Mouse (Mus musculus) adrenal gland, postnatal 14 days (tissue): ENCODE results near the gene Gucy2e. TPM values are rescaled to one million over a fixed set of nuclear protein-coding genes. Genes with fewer than 3 reads are reported as not detected.

Experiments
- DNase-seq: peaks from one replicate; pipeline ENCODE4 v3.0.0; 2021; ENCODE audit warnings: mixed read lengths
- long read RNA-seq, 2 experiments: library from polyadenylated mRNA; stranded (forward); transcript quantifications; one replicate each; pipeline ENCODE4 v2.0.0; 2021
- total RNA-seq: library from RNA; stranded (reverse); gene quantifications from 2 replicates; pipeline ENCODE4 v1.2.3, GENCODE M21; 2021

Gucy2e gene
- not detected in 2 replicates for total RNA-seq
- long read RNA-seq, experiment 1, result 0 reads
- long read RNA-seq, experiment 2, result 0 reads

DNA sequence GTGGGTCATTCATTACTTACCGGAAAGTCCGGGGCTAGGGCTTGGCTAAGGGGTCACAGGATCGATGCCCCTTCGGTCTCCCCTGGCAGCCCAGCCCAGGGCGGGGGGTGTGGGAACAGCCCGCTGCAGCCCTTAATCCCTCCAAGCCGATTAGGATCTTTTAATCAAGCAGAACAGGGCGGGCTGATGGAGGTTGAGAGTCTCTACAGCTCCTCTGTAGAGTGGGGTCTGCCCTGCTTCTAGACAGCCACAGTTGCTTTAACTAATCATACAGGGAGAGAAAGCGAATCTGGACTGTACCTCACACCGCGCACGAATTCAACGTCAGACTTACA, at the start of gene Gucy2e:
Gucy2e (minus strand) TSS at position 111 of the 335 bp plus-strand sequence.
- no peak for DNase-seq

DNA sequence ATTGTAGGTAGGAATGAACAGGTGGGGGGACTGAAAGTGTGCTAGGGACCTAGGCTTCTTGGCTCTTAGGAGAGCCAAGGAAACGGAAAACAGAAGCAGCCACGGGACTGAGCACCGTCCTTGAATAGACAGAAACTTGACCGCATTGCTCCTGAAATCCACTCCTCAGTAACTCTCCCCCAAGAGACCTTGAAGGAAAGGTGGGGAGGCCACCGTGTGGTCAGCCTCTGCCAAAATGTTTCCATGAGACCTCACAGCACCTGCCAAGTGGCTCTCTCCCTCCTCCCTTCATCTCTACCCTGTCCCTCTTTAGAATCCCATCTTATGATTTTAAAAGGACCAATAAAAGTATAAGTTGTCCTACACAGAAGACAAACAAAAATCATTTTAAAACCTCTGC, 40.4 kb upstream of the Gucy2e start:
- DNase-seq, result no peak

DNA sequence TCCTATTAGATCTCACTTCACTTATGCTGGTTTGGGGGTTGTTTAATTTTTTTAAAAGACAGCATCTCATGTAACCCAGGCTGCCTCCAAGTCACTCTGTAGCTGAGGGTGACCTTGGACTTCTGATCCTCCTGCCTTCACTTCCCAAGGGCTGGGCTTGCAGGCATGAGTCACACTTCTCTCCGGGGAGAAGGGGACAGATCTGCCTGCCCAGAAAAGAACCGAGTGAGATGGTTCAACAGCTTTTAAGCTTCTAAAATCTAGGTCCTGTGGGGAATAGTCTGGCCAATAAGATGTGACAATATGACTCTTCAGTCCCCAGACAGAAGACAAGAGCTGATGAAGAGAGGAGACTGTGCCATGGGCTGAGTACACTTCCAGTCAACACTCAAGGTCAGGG, 39.2 kb upstream of the Gucy2e start:
- peak; percentile 69 for DNase-seq

DNA sequence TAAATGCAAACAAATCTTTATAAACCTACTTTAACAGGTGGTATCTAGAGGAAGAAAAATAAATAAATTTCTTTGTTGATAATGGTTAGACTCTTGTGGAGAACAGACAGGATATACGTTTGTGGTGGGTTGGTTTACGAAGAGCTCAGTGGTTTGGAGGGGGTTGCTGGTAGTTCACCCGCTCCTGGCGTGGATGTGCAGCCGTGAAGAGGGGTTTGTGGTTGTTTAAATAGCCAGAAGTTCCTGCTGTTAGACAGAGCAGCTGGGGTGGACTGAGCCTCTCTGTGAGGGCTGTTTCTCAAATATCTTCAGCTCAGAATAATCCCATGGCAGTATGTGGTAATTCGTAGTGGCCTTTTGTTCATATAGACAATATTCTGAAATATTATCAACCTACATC, 38.8 kb upstream of the Gucy2e start:
- DNase-seq, result no peak

DNA sequence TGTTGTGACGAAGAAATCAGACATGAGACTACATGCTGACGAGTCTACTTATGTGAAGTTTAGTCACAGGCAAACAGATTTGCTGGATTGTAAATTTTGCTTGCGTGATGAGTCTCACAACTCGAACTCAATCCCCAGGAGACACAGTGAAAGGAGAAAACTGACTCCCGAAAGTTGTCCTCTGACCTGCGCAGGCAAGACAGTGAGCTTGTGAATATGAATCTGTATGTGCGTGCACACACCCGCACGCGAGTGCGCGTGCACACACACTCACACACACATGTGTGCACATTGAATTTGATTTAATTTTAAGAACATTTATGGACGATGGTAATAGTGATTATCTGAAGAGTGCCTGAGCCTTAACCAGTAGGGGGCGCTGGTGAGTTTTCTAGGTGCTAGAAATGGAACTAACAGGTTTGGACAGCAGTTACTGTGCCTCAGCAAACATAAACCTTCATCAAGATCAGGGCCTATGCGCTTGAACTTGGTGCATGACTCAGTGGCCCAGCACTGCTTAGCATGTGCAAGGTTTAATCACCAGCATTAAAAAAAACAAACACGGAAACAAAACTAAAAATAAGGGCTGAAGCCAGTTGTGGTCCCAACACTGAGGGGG, 35.4 kb upstream of the Gucy2e start:
- peak; percentile 92 for DNase-seq

DNA sequence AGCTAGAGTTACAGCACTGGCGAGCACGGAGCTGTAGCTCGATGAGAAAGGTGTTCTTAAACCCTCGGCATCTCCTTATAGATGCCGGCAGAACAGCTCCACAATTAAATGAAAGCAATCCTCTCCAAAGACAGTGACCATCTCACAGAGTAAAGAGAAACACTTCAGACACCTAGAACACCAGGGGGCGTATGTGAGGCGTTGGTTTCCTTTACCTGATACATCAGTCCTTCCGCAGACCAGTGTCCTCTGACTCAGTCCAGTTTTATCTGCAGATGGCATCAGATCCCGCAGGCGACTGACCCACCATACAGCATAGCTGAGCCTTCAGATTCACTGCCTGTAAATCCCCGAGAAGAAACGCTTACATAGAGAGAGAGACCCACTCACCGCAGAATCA, 32.7 kb upstream of the Gucy2e start:
- DNase-seq, result peak; percentile 87

DNA sequence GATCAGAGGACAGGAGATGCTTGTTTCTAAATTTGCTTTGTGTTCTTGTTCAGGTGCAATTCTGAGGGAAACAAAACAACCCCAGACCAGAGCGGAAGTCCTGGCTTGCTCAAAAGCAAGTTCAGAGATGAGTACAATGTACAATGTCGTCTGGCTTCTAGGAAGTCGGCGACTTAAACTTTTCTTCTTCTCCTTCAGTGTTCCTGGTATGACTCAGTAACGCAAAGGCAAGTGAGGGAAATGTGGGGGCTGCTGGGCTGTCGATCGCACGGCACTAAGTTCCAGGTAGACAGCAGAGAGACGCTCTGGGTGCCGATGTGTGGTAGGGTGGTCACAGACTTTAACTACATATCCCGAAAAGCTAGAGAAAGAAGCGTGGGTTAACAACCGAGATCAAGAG, 31.3 kb upstream of the Gucy2e start:
- no peak for DNase-seq

DNA sequence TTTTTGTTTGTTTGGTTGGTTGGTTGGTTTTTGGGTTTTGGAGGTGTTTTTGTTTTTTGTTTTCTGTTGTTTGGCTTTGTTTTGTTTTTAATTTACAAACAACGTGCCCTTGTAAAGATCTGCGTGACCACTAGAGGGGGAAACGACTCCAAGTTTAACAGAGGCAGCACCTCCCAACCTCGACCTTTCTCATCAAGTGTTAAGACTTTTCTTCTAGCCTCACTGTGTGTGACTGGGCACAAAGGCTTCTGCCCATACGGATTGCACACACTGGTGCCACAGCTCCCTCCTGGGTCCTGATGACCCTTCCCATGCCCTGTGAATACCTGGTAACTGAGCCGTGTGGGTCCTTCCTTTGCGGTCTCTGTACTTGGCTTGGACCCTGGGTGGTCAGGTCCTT, 30.5 kb upstream of the Gucy2e start:
- DNase-seq, result peak; percentile 32

DNA sequence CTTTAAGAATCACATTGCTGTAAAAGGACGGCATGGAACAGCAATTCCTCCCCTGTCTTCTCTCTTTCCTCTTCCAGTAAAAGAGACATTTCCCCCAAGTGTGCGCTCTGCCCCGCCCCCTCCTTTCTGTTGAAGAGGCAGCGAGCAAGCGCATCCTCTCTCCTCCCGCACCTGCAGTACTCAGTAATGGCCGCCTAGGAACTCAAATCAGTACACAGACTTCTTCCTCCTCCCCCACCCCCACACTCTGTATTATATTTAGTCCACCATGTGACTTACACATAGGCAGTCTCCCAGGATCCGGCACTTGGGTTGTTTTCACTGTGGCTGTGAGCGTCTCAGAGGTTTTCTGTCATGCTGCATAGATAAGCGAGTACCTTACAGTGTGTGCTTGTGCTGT, 29.4 kb upstream of the Gucy2e start:
- DNase-seq, result peak; percentile 36

DNA sequence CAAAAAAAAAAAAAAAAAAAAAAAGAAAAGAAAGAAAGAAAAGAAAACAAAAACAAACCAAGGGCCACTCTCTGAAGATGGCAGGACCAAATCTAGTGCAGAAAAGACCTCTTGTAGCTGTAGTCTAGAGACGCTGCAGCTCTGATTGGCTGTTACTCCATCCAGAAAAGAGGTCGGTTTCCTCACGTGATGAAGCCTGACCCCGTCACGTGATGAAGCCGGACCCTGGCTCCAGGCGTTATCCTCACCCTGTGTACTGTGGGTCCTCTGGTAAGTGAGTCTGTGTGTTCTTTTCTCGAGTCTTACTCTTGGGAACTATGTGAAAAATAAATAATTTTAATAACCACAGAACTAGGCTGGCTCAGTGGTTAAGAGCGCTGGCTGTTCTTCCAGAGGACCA, 28.6 kb upstream of the Gucy2e start:
- DNase-seq, result no peak

DNA sequence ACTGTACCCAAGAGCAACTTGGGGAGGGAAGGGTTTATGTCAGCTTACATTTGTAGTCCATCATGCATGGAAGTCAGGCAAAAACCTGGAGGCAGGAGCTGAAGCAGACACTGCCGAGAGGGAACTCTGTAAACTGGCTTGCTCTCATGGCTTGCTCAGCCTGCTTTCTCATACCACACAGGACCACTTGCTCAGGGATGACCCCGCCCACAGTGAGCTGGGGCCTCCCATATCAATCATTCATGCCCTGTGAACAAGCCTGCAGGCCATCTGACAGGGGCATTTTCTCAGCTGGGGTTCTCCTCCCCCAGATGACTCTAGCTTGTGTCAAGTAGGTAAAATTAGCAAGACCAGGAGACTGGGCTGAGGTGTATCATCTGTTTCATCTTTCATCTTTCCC, 27.4 kb upstream of the Gucy2e start:
- DNase-seq, result no peak

DNA sequence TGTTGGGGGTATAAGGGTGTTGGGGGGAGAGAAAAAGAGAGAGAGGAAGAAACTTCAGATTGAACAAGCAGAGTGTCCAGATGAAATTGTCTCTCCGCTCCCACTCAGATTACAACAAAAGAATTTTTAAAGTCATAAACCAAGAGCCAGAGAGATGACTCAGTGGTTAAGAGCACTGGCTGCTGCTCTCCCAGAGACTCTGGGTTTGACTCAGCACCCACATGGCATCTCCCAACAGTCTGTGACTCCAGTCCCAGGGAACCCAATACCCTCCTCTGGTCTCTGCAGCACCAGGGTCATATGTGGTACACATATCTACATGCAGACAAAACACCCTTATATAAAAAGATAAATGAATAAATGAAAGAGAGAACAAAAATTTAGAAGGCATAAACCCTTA, 23.3 kb upstream of the Gucy2e start:
- no peak for DNase-seq

DNA sequence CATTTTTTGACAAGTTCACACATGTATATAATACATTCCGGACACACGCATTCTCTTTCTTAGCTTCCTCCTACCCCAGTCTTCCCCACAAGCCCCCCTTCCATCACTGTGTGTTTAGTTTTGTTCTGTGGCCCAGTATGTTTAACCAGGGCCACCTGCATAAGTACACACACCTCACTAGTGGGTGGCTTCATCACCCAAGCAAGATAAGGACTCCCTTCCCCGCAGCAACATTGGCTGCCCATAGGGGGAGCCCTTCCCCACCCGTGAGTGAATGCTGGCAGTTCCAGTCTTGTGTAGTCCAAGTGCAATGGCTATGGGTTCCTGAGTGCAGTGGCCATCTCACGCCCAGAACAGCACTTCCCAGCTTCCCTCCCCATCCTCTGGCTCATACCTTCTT, 21.5 kb upstream of the Gucy2e start:
- DNase-seq, result peak; percentile 64

DNA sequence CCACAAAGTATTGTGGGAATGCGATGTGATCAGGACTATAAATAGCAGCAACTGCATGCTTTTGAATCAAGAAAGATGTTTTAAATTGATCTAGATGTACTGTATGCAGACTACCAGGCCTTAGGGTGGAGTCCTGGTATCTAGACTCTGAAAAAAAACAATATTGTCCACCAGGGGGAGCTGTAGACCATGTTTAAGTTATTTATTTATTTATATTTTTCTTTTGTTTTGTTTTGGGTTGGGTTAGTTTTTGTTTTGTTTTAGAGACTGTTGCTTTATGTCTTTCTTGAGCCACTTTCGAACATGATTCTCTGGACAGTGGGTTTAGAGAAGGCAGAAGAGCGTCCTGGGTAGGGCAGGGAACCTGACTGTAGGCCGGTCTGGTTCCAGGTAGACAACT, 21.0 kb upstream of the Gucy2e start:
- DNase-seq, result no peak

DNA sequence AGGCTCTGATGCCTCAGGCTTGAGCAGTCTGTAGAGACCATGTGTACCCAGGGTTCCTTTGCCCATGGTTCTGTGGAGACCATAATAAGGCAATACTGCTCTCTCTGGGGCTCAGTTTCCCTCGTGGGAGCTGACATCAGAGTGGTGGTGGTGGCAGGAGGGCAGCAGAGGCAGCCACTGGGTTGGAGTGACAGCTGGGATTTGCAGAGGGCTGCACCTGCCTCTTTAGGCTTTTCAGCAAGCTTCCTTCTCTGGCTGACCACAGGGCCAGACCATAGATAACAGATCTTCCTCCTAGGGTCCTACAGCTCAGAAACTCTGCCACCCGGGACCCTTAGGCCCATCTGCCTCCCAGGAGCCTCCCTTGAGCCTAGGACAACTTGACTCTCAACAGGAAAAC, 20.2 kb upstream of the Gucy2e start:
- DNase-seq, result no peak

DNA sequence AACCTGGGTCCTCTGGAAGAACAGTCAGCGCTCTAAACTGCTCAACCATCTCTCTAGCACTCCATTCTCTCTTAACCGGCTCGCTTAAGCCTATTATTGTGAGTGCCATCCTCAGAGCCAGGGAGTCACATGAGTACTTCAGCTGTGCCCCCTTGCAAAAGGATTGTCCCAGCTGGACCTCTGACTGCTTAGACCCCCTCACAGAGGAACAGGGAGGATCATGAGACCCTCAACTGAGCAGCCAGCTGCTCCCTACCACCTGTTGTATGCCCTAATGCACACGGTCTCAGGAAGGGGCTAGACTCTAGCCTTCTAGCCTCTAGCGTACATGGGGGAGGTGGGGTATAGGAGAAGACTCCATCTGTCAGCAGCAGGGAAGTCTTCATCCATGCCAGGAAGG, 18.0 kb upstream of the Gucy2e start:
- no peak for DNase-seq

DNA sequence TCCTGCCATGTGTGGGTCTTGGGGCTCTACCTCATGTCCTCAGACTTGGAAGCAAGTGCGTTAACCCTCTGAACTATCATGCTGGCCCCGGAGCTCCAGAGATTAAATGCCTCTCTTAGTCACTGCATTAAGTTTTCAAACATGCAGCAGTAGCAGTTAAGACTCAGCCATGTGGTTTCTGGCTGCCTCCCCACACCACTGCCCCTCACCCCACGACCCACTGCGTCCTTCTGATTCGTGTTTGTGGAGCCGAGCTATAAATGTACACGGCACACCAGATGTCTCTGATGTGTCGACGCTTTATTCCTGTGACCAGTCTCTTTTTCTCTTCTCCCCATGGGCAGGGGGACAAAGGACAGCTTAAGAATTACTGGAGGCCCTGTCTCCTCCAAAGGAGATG, 16.3 kb upstream of the Gucy2e start:
- DNase-seq, result no peak

DNA sequence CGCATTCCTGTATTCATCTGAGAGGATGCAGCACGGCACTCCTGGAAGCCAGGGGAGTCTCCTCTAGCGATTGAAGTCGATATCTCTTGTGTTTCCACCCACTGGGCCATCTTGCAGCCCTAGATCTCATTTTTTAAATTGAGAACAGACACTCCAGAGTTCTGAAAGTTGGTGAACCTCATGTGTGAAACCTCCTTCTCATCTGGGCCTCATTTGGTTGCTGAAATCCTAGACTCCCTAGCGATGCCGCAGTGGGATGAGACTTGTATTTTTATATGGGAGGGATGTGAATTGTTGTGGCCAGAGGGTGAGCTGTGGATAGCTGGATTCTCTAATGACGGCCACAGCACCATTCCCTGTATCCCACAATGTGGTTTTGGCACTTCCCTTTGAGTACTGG, 15.1 kb upstream of the Gucy2e start:
- DNase-seq, result no peak

DNA sequence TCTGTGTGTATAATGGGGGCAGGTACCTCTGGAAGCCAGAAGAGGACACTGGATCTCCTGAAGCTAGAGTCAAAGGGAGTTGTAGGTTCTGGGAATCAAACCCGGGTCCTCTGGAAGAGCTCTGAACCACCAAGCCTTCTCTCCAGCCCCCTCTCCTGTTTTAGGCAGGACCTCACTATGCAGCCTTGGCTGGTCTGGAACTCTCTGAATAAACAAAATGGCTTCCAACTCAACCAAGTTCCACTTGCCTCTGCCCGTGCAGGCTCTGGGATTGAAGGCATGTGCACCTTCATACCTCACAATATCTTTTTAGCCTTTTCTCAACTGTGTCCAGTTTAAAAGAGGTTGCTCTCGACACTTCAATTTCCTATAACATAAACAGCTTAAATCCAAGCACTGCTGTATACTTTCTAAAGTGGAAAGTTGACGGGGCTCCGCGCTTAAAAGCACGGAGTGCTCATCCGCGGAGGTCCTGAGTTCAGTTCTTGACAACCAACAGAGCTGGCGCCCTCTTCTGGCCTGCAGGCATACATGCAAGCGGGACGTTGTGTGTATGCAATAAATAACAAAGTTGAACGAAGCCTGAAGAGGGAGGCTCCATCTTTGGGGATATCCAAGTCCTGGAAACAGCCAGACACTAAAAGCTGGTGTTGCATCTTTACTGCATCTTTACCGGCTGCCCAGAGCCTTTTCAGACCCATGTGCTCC, 14.5 kb upstream of the Gucy2e start:
- DNase-seq, result no peak

DNA sequence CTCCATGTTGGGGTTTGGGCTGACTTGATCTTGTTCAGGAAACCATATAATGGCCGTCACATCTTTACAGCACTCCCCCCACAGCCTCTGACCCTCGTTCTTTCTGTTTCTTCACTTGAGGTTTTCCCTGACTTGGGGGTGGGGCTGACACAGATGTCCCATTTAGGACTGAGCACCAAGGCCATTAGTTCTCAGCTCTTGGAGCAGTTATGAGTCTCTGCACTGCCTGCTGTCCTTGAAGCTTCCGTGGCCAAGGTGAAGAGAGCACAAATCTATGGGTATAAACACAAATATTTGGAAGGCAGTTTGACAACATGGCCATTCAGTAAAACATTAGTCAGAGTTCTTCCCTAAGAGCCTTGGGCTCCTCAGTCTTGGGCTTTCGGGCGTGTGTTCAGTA, 13.3 kb upstream of the Gucy2e start:
- DNase-seq, result peak; percentile 53

DNA sequence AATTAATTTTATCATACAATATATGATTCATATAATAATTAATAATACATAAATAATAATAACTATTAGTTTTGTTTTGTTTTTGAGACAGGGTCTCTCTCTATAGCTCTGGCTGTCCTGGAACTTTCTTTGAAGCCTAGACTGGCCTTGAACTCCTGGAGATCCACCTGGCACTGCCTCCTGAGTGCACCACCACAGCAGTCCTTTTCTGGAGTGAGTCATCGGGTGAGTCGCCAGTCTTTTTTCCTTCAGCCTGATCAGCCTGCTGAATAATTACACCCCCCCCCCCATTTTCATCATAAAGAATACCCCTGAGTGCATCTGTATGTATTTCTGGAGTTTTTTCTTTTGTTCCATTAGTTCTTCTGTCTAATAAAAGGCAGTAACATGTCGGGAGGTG, 12.3 kb upstream of the Gucy2e start:
- no peak for DNase-seq

DNA sequence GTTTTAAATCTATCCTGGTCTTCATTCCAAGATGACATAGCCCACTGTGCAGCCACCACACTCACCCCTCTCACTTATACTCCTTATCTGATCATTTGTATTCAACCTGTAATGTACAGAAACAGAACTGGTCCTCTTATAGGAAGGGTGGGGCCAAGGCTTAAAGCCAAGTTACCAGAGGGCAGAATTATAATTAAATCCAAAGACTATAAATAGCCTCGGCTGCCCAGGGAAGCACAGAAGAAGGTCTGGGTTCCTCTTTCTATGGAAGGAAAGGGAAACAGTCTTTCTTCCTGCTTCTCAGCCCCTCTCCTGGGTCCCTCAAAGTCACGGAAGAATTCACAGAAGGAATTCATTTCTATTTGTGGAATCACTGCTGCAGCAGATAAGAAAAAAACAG, 8.8 kb upstream of the Gucy2e start:
- DNase-seq, result no peak

DNA sequence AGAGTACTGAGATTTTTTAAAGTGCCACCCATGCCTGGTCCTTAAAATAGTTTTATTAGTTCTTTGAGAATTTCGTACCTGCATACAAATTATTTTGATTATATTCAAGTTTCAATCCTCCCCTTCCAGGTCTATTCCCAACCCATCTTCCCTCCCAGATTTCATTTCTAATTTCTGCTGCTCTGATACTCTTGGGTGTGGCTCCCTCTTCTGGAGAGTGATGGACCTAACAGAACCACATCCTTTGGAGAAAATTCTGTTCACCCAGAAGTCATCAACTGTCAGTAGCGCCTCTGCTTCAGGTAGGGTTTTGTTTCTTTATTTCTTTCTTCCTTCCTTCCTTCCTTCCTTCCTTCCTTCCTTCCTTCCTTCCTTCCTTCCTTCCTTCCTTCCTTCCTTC, 8.1 kb upstream of the Gucy2e start:
- peak; percentile 67 for DNase-seq
